Mouse (Mus musculus): ENCODE data around the gene Tmem160.

The Tmem160 gene

DNA sequence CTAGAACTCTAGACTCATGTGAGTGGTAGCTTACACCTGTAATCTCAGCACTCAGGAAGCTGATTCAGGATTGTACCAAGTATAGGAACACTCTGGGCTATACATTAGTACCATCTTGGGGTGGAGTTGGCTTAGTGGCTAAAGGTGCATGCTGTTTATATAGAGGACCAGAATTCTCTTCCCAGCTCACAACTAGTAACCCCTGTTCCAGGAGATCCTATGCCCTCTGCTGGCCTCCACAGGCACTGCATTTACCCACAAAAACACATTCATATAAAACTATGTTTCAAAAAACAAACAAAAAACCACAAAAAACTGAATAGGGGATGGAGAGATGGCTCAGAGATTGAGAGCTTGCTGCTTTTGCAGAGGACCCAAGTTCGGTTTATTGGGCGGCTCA lies 40.8 kb downstream of the Tmem160 start:
- DNase-seq: peak; percentile 63 to 69

GRCm38 (mm10) chr7:16496260-16496659 lies 43.7 kb downstream of the Tmem160 start:
- DNase-seq: no peak

GRCm38 (mm10) chr7:16499671-16500104 lies 47.1 kb downstream of the Tmem160 start:
- DNase-seq: peak in 1 of 2 experiments; percentile 51

GRCm38 (mm10) chr7:16501571-16501970 lies 49.0 kb downstream of the Tmem160 start:
- DNase-seq: no peak

GRCm38 (mm10) chr7:16504573-16505225 lies 52.1 kb downstream of the Tmem160 start:
- DNase-seq: peak in 1 of 2 experiments; percentile 37
